Mouse (Mus musculus) embryonic fibroblast, embryonic 13.5 days (primary cell): ENCODE results near the gene Olfr1219.

Experiments used
- CTCF ChIP-seq: IDR thresholded peaks from 2 replicates; pipeline ENCODE4 v1.5.1; 2011; ENCODE audit warnings: mild to moderate bottlenecking, control low read depth, low read length, moderate library complexity, borderline replicate concordance; ENCODE audit not compliant: insufficient read depth
- POLR2A ChIP-seq: IDR thresholded peaks from 2 replicates; pipeline ENCODE4 v1.6.1; 2011; ENCODE audit warnings: low read depth, mild to moderate bottlenecking, control low read depth, low read length, moderate library complexity

- TF ChIP-seq POLR2A (no peak), CTCF (no peak)
Observed at GRCm38 (mm10) chr2:89132954-89133353, 49.6 kb upstream of the Olfr1219 start, which contains the start of gene Olfr1222.
